Mouse (Mus musculus): ENCODE measurements around the gene Pcbp1. TPM values are rescaled to one million over a fixed set of nuclear protein-coding genes. Genes with fewer than 3 reads are reported as not detected.
A peak's percentile ranks its signal among the peaks of the same experiment; 100 is the strongest.

The Pcbp1 gene
- polyA plus RNA-seq, 1 experiment from 2014 or later, result 405 TPM

GRCm38 (mm10) chr6:86503513-86503912 is 22.6 kb downstream of the Pcbp1 start:
- ATAC-seq (replicated peaks; ENCODE audit: low FRiP score, low TSS enrichment, low read depth), result no peak
- Histone ChIP-seq H3K27me3 (replicated peaks; ENCODE audit: control insufficient read depth, insufficient read depth, low read length) (no peaks in the 10 kb centered on the region), H3K9me3 (ENCODE audit: control insufficient read depth, low read length) (no peaks in the 10 kb centered on the region), H3K4me1 (replicated peaks; ENCODE audit: control insufficient read depth, insufficient read depth, low read length) (no peaks in the 10 kb centered on the region), H3K27ac (ENCODE audit: low read depth) (no peak overlapping the region), H3K4me3 (ENCODE audit: low read depth, low read length) (no peak overlapping the region), H3K4me2 (ENCODE audit: low read length) (no peak overlapping the region), H3K9ac (ENCODE audit: low read length) (no peak overlapping the region), H3K36me3 (ENCODE audit: control insufficient read depth, insufficient read depth, low read length) (no peaks in the 10 kb centered on the region)
- DNase-seq (ENCODE audit: low spot score), result no peak
- 83% methylated on average over 4 of the region's 4 CpGs for WGBS

GRCm38 (mm10) chr6:86499571-86500109 is 26.5 kb downstream of the Pcbp1 start:
- no peak overlapping the region for H3K9ac ChIP-seq (ENCODE audit: low read length)

DNA sequence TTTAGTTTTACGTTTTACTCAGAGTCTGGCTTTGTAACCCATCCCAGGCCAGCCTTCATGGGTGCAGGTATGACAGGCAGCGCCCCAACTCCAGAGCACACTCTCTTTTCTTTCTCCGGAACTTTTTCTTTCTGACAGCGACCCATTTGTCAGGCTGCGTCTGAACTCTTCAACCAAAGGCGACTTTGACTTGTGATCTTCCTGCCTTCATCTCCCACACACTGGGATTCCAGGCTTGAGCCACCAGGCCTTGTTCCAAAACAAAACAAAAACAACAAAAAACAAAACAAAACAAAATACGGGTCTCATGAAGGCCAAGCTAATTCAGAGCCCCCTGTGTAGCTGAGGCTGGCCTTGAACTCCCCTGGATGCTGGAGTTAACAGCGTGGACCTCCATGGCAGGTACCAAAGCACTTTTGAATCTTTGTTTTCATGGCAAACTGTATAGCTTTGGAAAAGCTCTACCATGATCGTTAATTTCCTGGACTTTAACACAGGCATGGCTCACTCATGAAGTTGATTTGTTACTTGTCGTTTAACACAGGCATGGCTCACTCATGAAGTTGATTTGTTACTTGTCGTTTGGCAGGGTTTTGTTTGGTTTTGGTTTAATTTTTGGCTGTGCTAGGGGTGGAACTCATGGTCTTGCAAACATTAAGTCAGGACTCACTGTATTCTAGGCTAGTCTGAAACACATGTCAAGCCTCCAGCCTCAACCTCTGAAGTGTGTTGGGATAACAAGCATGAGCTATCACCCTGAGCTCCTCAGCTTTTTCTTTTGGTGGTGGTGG is 28.0 kb downstream of the Pcbp1 start:
- 61% methylated on average over 11 of the region's 11 CpGs for WGBS
- Histone ChIP-seq H3K4me3 (ENCODE audit: low read depth, low read length) (peak overlapping the region; percentile 33), H3K9ac (ENCODE audit: low read length) (peak overlapping the region; percentile 37; the same call in 1 of the 2 replicates), H3K4me1 (replicated peaks; ENCODE audit: control insufficient read depth, insufficient read depth, low read length) (peaks cover 10% of the 10 kb centered on the region), H3K27me3 (replicated peaks; ENCODE audit: control insufficient read depth, insufficient read depth, low read length) (no peaks in the 10 kb centered on the region), H3K27ac (ENCODE audit: low read depth) (peak overlapping the region; percentile 66; the same call in 1 of the 2 replicates), H3K36me3 (ENCODE audit: control insufficient read depth, insufficient read depth, low read length) (no peaks in the 10 kb centered on the region), H3K4me2 (ENCODE audit: low read length) (peak overlapping the region; percentile 52), H3K9me3 (ENCODE audit: control insufficient read depth, low read length) (no peaks in the 10 kb centered on the region)
- DNase-seq (ENCODE audit: low spot score) (no peak), ATAC-seq (replicated peaks; ENCODE audit: low FRiP score, low TSS enrichment, low read depth) (no peak)

More at GRCm38 (mm10) chr6:86499571-86500109, 26.5 kb downstream of the Pcbp1 start:
- WGBS, result 66% methylated on average over 5 of the region's 5 CpGs
- Histone ChIP-seq H3K4me2 (ENCODE audit: low read length) (no peak overlapping the region), H3K4me1 (replicated peaks; ENCODE audit: control insufficient read depth, insufficient read depth, low read length) (peaks cover 10% of the 10 kb centered on the region), H3K4me3 (ENCODE audit: low read depth, low read length) (no peak overlapping the region), H3K9me3 (ENCODE audit: control insufficient read depth, low read length) (no peaks in the 10 kb centered on the region), H3K27me3 (replicated peaks; ENCODE audit: control insufficient read depth, insufficient read depth, low read length) (no peaks in the 10 kb centered on the region), H3K27ac (ENCODE audit: low read depth) (peak overlapping the region; percentile 34; the same call in 1 of the 2 replicates), H3K36me3 (ENCODE audit: control insufficient read depth, insufficient read depth, low read length) (no peaks in the 10 kb centered on the region)
- no peak for ATAC-seq (replicated peaks; ENCODE audit: low FRiP score, low TSS enrichment, low read depth)
- no peak for DNase-seq (ENCODE audit: low spot score)

DNA sequence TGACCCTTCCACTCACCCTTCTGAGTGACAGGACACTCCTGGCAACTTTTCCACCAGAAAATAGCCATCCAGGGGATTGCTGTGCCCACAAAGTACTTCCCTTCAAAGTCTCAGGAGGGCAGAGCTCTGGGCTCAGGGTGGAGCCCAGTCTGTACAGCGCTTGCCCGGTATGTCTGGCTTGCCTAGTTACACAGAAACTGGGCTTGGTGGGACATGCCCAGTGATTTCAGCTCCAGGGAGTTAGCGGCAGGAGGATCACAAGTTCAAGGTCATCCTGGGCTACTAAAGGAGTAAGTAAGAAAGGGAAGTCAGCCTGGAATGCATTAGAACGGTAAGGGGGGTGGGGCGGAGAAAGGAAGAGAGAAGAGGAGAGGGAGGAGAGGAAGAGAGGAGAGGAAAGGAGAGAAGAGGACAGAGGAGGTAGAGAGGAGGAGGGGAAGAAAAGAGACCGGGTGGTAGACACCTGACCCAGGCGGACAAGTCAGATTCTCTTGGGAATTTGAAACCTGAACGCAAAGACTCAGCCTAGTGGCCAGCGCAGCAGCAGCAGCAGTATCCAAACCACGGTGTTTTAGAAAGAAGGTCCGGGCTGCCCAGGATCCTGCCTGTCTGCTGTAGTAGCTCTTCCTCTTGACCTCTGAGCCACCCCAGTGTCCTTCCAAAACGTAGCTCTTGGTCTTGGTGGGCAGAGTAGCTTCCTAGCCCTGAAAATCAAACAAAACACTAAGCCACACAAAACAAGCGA is 28.9 kb downstream of the Pcbp1 start:
- H3K27ac ChIP-seq (ENCODE audit: low read depth), result peak overlapping the region; percentile 66

GRCm38 (mm10) chr6:86496585-86496984 is 29.5 kb downstream of the Pcbp1 start:
- 72% methylated on average over 5 of the region's 5 CpGs for WGBS
- no peaks in the 10 kb centered on the region for H3K27me3 ChIP-seq (replicated peaks; ENCODE audit: control insufficient read depth, insufficient read depth, low read length)

More for the DNA sequence above, 28.9 kb downstream of the Pcbp1 start:
- Histone ChIP-seq H3K4me2 (ENCODE audit: low read length) (peak overlapping the region; percentile 52), H3K4me3 (ENCODE audit: low read depth, low read length) (peak overlapping the region; percentile 33), H3K4me1 (replicated peaks; ENCODE audit: control insufficient read depth, insufficient read depth, low read length) (peaks cover 10% of the 10 kb centered on the region), H3K36me3 (ENCODE audit: control insufficient read depth, insufficient read depth, low read length) (no peaks in the 10 kb centered on the region), H3K27me3 (replicated peaks; ENCODE audit: control insufficient read depth, insufficient read depth, low read length) (no peaks in the 10 kb centered on the region), H3K9ac (ENCODE audit: low read length) (peak overlapping the region; percentile 37), H3K9me3 (ENCODE audit: control insufficient read depth, low read length) (no peaks in the 10 kb centered on the region)
- peak; percentile 33; the same call in 1 of the 2 replicates for ATAC-seq (replicated peaks; ENCODE audit: low FRiP score, low TSS enrichment, low read depth)
- peak; percentile 66 for DNase-seq (ENCODE audit: low spot score)
- WGBS, result 15% methylated on average over 13 of the region's 13 CpGs

DNA sequence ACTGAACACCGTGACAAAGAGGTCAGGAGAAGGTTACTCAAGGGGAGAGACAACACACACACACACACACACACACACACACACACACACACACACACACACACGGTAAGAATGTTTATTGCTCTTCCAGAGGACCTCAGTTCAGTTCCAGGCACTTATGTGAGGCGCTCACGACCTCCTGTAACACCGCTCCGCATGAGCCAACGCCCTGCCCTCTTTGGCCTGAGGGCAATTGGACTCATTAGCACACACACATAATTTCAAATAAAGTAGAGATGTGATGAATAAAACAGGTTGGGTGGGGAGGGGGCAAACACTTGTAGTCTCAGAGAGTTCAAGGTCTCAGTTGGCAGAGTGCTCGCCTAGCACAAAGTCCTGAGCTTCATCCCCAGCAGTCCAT is 30.0 kb downstream of the Pcbp1 start:
- Histone ChIP-seq H3K4me3 (ENCODE audit: low read depth, low read length) (no peak overlapping the region), H3K36me3 (ENCODE audit: control insufficient read depth, insufficient read depth, low read length) (no peaks in the 10 kb centered on the region), H3K27ac (ENCODE audit: low read depth) (no peak overlapping the region), H3K4me2 (ENCODE audit: low read length) (no peak overlapping the region), H3K4me1 (replicated peaks; ENCODE audit: control insufficient read depth, insufficient read depth, low read length) (peaks cover 10% of the 10 kb centered on the region), H3K9me3 (ENCODE audit: control insufficient read depth, low read length) (no peaks in the 10 kb centered on the region), H3K27me3 (replicated peaks; ENCODE audit: control insufficient read depth, insufficient read depth, low read length) (no peaks in the 10 kb centered on the region), H3K9ac (ENCODE audit: low read length) (no peak overlapping the region)
- DNase-seq (ENCODE audit: low spot score), result no peak
- ATAC-seq (replicated peaks; ENCODE audit: low FRiP score, low TSS enrichment, low read depth), result no peak
- WGBS, result 65% methylated on average over 8 of the region's 8 CpGs

More at GRCm38 (mm10) chr6:86496585-86496984, 29.5 kb downstream of the Pcbp1 start:
- H3K27ac ChIP-seq (ENCODE audit: low read depth), result peak overlapping the region; percentile 66; the same call in 1 of the 2 replicates
- H3K36me3 ChIP-seq (ENCODE audit: control insufficient read depth, insufficient read depth, low read length), result no peaks in the 10 kb centered on the region
- H3K4me3 ChIP-seq (ENCODE audit: low read depth, low read length), result no peak overlapping the region; the same call in 1 of the 2 replicates
- H3K4me2 ChIP-seq (ENCODE audit: low read length), result peak overlapping the region; percentile 52
- no peaks in the 10 kb centered on the region for H3K9me3 ChIP-seq (ENCODE audit: control insufficient read depth, low read length)
- DNase-seq (ENCODE audit: low spot score), result no peak
- ATAC-seq (replicated peaks; ENCODE audit: low FRiP score, low TSS enrichment, low read depth), result no peak
- H3K9ac ChIP-seq (ENCODE audit: low read length), result no peak overlapping the region; the same call in 1 of the 2 replicates
- peaks cover 10% of the 10 kb centered on the region for H3K4me1 ChIP-seq (replicated peaks; ENCODE audit: control insufficient read depth, insufficient read depth, low read length)

DNA sequence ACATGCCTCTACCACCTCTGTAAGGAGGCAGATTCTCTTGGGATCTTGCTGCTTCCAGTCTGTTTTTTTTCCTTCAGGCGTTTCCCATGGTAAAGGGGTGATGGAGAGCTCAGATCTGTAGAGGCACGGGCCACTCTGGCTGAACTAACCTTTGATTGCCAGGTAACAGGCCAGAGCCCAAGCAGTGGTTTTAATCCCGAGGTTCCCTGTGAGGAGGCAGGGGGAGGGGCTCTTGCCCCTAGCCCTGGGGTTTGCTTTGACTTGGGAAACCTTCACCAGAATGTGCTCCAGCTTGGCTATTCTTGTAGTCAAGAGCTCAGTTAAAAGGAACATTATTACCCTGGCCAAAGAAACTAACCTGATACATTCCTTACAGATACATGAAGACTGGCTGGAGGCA is 30.5 kb downstream of the Pcbp1 start:
- Histone ChIP-seq H3K4me3 (ENCODE audit: low read depth, low read length) (no peak overlapping the region), H3K4me1 (replicated peaks; ENCODE audit: control insufficient read depth, insufficient read depth, low read length) (peaks cover 10% of the 10 kb centered on the region), H3K27me3 (replicated peaks; ENCODE audit: control insufficient read depth, insufficient read depth, low read length) (no peaks in the 10 kb centered on the region), H3K9ac (ENCODE audit: low read length) (no peak overlapping the region), H3K27ac (ENCODE audit: low read depth) (no peak overlapping the region), H3K36me3 (ENCODE audit: control insufficient read depth, insufficient read depth, low read length) (no peaks in the 10 kb centered on the region), H3K4me2 (ENCODE audit: low read length) (no peak overlapping the region), H3K9me3 (ENCODE audit: control insufficient read depth, low read length) (no peaks in the 10 kb centered on the region)
- DNase-seq (ENCODE audit: low spot score), result no peak
- 56% methylated on average over 3 of the region's 3 CpGs for WGBS
- ATAC-seq (replicated peaks; ENCODE audit: low FRiP score, low TSS enrichment, low read depth), result no peak

DNA sequence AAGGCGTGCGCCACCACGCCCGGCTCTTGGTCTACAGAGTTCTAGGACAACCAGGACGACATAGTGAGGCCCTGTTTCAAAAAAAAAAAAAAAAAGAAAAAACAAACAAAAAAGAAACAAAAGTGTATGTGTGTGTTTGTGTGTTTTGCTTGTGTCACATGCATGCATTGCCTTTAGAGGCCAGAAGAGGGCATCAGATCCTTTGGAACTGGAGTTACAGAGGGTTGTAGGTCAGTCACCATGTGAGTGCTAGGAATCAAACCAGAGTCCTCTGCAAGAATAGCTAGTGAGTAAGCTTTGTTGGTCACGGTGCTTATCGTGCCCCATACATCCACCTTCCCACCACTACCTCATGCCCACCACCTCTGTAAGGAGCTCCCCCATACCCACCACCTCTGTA is 31.4 kb downstream of the Pcbp1 start:
- ATAC-seq (replicated peaks; ENCODE audit: low FRiP score, low TSS enrichment, low read depth) (no peak), DNase-seq (ENCODE audit: low spot score) (no peak)
- WGBS, result 94% methylated on average over 7 of the region's 7 CpGs
- H3K27me3 ChIP-seq (replicated peaks; ENCODE audit: control insufficient read depth, insufficient read depth, low read length), result no peaks in the 10 kb centered on the region
- no peaks in the 10 kb centered on the region for H3K36me3 ChIP-seq (ENCODE audit: control insufficient read depth, insufficient read depth, low read length)
- H3K9ac ChIP-seq (ENCODE audit: low read length), result no peak overlapping the region
- H3K27ac ChIP-seq (ENCODE audit: low read depth), result no peak overlapping the region
- no peak overlapping the region for H3K4me3 ChIP-seq (ENCODE audit: low read depth, low read length)
- H3K4me2 ChIP-seq (ENCODE audit: low read length), result no peak overlapping the region
- peaks cover 10% of the 10 kb centered on the region for H3K4me1 ChIP-seq (replicated peaks; ENCODE audit: control insufficient read depth, insufficient read depth, low read length)
- H3K9me3 ChIP-seq (ENCODE audit: control insufficient read depth, low read length), result no peaks in the 10 kb centered on the region
